Mouse (Mus musculus) left cerebral cortex, postnatal 4 days (tissue): ENCODE data around the gene Stfa1. TPM values are rescaled to one million over a fixed set of nuclear protein-coding genes. Genes with fewer than 3 reads are reported as not detected.
"Not testable (repeated sequence)": the region's sequence is repeated elsewhere in the genome, so short reads cannot be mapped to it uniquely, and the experiment has no call there.

Experiments
- DNase-seq: peaks from one replicate; pipeline ENCODE4 v3.0.0-alpha.2; 2022
- intact Hi-C: fragments of 180-260 bp; cut with DNase I; formaldehyde crosslinking; loops from one replicate; pipeline ENCODE4 v1.15.1; 2025
- total RNA-seq, 2 experiments: library from RNA; stranded (reverse); gene quantifications; 2 replicates each; pipeline ENCODE4 v1.2.3; 2021

The Stfa1 gene
- total RNA-seq, result not detected

- intact Hi-C loops, result not testable (repeated sequence)
Measured at GRCm38 (mm10) chr16:36276796-36277195, at the start of gene Stfa1. TSS of gene Stfa1 (plus strand) at chr16:36276951.

GRCm38 (mm10) chr16:36260585-36260984, 16.2 kb upstream of the Stfa1 start:
- DNase-seq, intact Hi-C loops: not testable (repeated sequence)

More at GRCm38 (mm10) chr16:36276796-36277195, at the start of gene Stfa1:
- DNase-seq, result not testable (repeated sequence)

- no peak for DNase-seq
- intact Hi-C loops, result no loop called here
Measured at GRCm38 (mm10) chr16:36289140-36289539, 12.4 kb downstream of the Stfa1 start.

- no peak for DNase-seq
Measured at GRCm38 (mm10) chr16:36307631-36308030, 30.9 kb downstream of the Stfa1 start.

GRCm38 (mm10) chr16:36316111-36316510, 39.4 kb downstream of the Stfa1 start:
- intact Hi-C loops, DNase-seq: not testable (repeated sequence)

More at GRCm38 (mm10) chr16:36307631-36308030, 30.9 kb downstream of the Stfa1 start:
- intact Hi-C loops, result no loop called here

- DNase-seq, result no peak
- intact Hi-C loops, result no loop called here
Measured at GRCm38 (mm10) chr16:36319286-36319685, 42.5 kb downstream of the Stfa1 start.

GRCm38 (mm10) chr16:36334232-36334631, 57.5 kb downstream of the Stfa1 start, which contains the start of gene BC117090:
TSS of gene BC117090 (minus strand) at chr16:36334332.
- intact Hi-C loops, result no loop called here

More at GRCm38 (mm10) chr16:36334232-36334631, 57.5 kb downstream of the Stfa1 start, which contains the start of gene BC117090:
- DNase-seq, result no peak

Other genes starting within 250 kb of the Stfa1 start
- 1 to 10 TPM; 6.8 to 7.0 TPM for gene Wdr5b, start 235.8 kb upstream of the Stfa1 start, total RNA-seq
- 10 to 100 TPM; 55.9 to 61.0 TPM for gene Fam162a, start 205.4 kb upstream of the Stfa1 start, total RNA-seq
- gene Ccdc58, start 205.3 kb upstream of the Stfa1 start, total RNA-seq, result 10 to 100 TPM; 19.0 to 21.1 TPM
- not detected for gene Csta1, start 145.7 kb upstream of the Stfa1 start, total RNA-seq
- not detected for gene Stfa2l1, start 120.1 kb upstream of the Stfa1 start, total RNA-seq
- under 1 TPM in 1 of 2 experiments, not detected in 1; 0.26 TPM for gene Gm5483, start 92.7 kb upstream of the Stfa1 start, total RNA-seq
- gene Gm5416, start 66.5 kb upstream of the Stfa1 start, total RNA-seq, result not detected
- not detected for gene 2010005H15Rik, start 55.5 kb upstream of the Stfa1 start, total RNA-seq
- gene BC117090, start 57.4 kb downstream of the Stfa1 start, total RNA-seq, result not detected
- not detected for gene BC100530, start 90.8 kb downstream of the Stfa1 start, total RNA-seq
- gene Stfa2, start 131.5 kb downstream of the Stfa1 start, total RNA-seq, result not detected
- gene Stfa3, start 178.4 kb downstream of the Stfa1 start, total RNA-seq, result not detected